Mouse (Mus musculus) megakaryocyte-erythroid progenitor cell, adult 5-6 weeks (primary cell): ENCODE measurements around the gene C5ar1. TPM values are rescaled to one million over a fixed set of nuclear protein-coding genes. Genes with fewer than 3 reads are reported as not detected.
A peak's percentile ranks its signal among the peaks of the same experiment; 100 is the strongest.
"Not testable (repeated sequence)": the region's sequence is repeated elsewhere in the genome, so short reads cannot be mapped to it uniquely, and the experiment has no call there.

Experiments
- ATAC-seq: replicated peaks from 2 replicates; pipeline ENCODE4 v1.8.0; 2016; ENCODE audit warnings: mild to moderate bottlenecking, inconsistent platforms; ENCODE audit not compliant: severe bottlenecking, poor library complexity, low FRiP score, low TSS enrichment
- total RNA-seq, 2 experiments: library from RNA; stranded (forward) in 1 of 2; stranded (reverse) in 1 of 2; fragments of 200-1000, 215-1000 nt in 1 of 2; fragments of >200 nt in 1 of 2; fragmentation: Nextera tagmentation in 1 of 2; gene quantifications; 2 replicates each; pipeline ENCODE4 v1.2.3; 2014 to 2017

C5ar1 gene
- total RNA-seq (2014; fragmentation: Nextera tagmentation) (0.22 TPM in 1 of 2 replicates, not detected in the other), total RNA-seq (2017) (0.23 TPM in 1 of 2 replicates, not detected in the other)

GRCm38 (mm10) chr7:16259110-16259590, at the start of gene C5ar1:
Gene C5ar1, minus strand, starts transcription at chr7:16259540.
- no peak for ATAC-seq

- no peak for ATAC-seq
Observed at GRCm38 (mm10) chr7:16308555-16309317, 49.4 kb upstream of the C5ar1 start.

- not testable (repeated sequence) for ATAC-seq
Observed at GRCm38 (mm10) chr7:16308093-16308492, 48.8 kb upstream of the C5ar1 start, which contains the start of gene Bbc3. Gene Bbc3, plus strand, starts transcription at chr7:16308393.

- not testable (repeated sequence) for ATAC-seq
Observed at GRCm38 (mm10) chr7:16307141-16307540, 47.8 kb upstream of the C5ar1 start.

- ATAC-seq = peak; percentile 45
Observed at GRCm38 (mm10) chr7:16299419-16300035, 40.2 kb upstream of the C5ar1 start.

GRCm38 (mm10) chr7:16298927-16299326, 39.6 kb upstream of the C5ar1 start:
- ATAC-seq = no peak

- no peak for ATAC-seq
Observed at GRCm38 (mm10) chr7:16297616-16298015, 38.3 kb upstream of the C5ar1 start.

- peak; percentile 50 for ATAC-seq
Observed at GRCm38 (mm10) chr7:16296766-16297390, 37.5 kb upstream of the C5ar1 start.

GRCm38 (mm10) chr7:16296146-16296545, 36.8 kb upstream of the C5ar1 start:
- peak; percentile 51 for ATAC-seq

- ATAC-seq = peak; percentile 53
Observed at GRCm38 (mm10) chr7:16295321-16295900, 36.1 kb upstream of the C5ar1 start.

- peak; percentile 76 for ATAC-seq
Observed at GRCm38 (mm10) chr7:16294837-16295236, 35.5 kb upstream of the C5ar1 start.

GRCm38 (mm10) chr7:16294346-16294745, 35.0 kb upstream of the C5ar1 start:
- ATAC-seq = peak; percentile 66

- ATAC-seq = no peak
Observed at GRCm38 (mm10) chr7:16287791-16288190, 28.5 kb upstream of the C5ar1 start.

- ATAC-seq = no peak
Observed at GRCm38 (mm10) chr7:16287016-16287415, 27.7 kb upstream of the C5ar1 start.

- peak; percentile 86 for ATAC-seq
Observed at GRCm38 (mm10) chr7:16286026-16286961, 27.0 kb upstream of the C5ar1 start, which contains the start of gene Ccdc9. Gene Ccdc9, minus strand, starts transcription at chr7:16286795.

- ATAC-seq = peak; percentile 38
Observed at GRCm38 (mm10) chr7:16285450-16286025, 26.2 kb upstream of the C5ar1 start.

GRCm38 (mm10) chr7:16284904-16285303, 25.6 kb upstream of the C5ar1 start:
- ATAC-seq = no peak

GRCm38 (mm10) chr7:16284001-16284400, 24.7 kb upstream of the C5ar1 start:
- no peak for ATAC-seq
